Mouse (Mus musculus): ENCODE measurements around the gene Spg11. TPM values are rescaled to one million over a fixed set of nuclear protein-coding genes. Genes with fewer than 3 reads are reported as not detected.
A peak's percentile ranks its signal among the peaks of the same experiment; 100 is the strongest.
"Not testable (repeated sequence)": the region's sequence is repeated elsewhere in the genome, so short reads cannot be mapped to it uniquely, and the experiment has no call there.

Gene Spg11
- polyA plus RNA-seq, 1 experiment = 8.9 TPM

DNA sequence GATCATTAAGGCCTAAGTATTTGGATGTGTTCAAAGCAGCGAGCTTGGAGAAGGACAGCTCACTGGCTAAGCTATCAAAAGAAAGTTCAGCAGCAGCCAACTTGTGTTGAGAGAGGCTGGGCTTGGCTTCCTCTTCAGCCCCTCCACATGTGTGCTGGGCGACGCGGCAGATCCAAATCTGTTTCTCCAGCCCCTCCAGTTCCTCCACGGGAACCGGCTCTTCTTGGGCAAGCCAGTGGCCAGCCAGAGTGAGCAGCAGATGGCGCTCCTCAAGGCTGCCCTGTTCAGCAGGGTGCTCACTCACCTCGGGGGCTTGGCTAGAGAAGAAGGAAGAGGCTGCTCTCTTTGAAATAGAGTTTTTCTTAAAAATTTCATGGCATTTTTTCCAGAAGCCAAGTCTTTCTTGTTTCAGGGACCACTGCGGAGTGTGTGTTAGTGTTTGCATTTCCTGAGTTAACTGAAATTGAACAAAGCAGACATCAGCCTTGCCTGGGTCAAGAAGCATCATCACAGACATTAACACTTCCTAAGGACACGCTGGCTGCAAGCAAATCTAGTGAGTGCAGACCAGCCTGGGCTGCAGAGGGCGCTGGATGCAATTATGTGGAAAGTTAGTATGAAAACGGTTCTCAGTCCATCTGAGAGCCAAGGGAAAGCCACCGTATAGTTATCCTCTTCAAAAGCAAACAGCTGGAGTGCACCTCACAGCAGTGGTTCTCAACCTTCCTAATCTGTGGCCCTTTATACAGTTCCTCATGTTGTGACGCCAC is 52.8 kb downstream of the Spg11 start:
- no peak for DNase-seq (ENCODE audit: low spot score)

GRCm38 (mm10) chr2:122059365-122060115 is 58.6 kb downstream of the Spg11 start:
- DNase-seq (ENCODE audit: low spot score) = no peak

GRCm38 (mm10) chr2:122043926-122044325 is 74.3 kb downstream of the Spg11 start:
- no peak for DNase-seq (ENCODE audit: low spot score)

GRCm38 (mm10) chr2:122036064-122036463 is 82.1 kb downstream of the Spg11 start:
- DNase-seq (ENCODE audit: low spot score) = no peak

- no peak for DNase-seq (ENCODE audit: low spot score)
Observed at GRCm38 (mm10) chr2:122031970-122032369, 86.2 kb downstream of the Spg11 start.

GRCm38 (mm10) chr2:122028756-122029700 is 89.2 kb downstream of the Spg11 start:
- peak; percentile 73 for DNase-seq (ENCODE audit: low spot score)

DNA sequence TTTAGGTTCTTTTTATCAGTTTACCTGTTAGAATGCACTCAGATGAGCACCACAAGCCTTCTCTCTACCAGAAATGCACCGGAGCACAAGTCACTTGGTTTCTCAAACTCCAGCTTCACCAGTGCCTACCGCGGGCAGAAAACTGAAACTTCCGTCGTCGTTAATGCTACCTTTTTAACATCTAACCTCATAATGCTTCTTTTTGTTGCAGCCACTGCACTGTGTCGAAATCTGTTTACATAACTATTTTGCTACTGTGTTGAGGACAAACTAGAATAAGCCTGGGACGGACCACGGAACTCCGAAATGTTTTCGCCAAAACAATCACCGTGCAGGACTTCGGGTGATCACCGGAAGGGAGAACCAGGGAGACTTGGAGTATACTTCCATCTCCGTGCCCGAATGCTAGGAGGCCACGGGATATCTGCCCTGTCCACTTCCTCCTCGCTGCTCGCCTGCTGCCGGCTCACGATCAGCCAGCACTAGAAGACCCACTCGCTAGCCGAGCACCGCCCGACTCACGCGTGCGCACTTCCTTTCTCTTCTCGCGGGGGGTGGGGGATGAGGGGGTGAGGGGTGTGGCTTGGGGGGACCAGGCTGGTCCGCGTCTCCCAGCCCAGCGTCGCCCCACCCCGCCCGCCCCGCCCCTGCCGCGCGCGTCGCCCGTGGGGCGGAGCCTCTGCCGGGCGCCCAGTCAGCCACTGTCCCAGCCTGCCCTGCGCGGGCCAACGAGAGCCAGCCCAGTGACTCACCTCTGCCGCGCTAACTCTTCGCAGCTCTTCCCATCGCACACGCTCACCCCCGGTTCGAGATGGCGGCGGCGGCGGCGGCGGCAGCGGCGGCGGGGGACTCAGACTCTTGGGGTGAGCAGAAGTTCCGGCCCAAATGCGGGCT is 90.1 kb downstream of the Spg11 start, which contains the start of gene Eif3j1:
Gene Eif3j1 (plus strand): TSS at position 685 of the 894 bp plus-strand sequence.
- peak; percentile 81 for DNase-seq (ENCODE audit: low spot score)

DNA sequence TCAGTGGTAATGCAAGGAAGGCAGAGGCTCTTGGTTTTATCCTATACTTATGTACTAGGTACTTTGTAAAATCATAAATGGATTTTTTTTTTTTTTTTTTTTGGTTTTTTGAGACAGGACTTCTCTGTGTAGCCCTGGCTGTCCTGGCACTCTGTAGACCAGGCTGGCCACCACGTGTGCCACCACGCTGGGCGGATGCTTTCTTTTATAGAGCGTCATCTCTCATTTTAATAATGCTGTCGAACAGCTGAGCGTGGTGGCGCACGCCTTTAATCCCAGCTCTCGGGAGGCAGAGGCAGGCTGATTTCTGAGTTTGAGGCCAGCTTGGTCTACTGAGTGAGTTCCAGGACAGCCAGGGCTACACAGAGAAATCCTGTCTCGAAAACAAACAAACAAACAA is 91.1 kb downstream of the Spg11 start:
- not testable (repeated sequence) for DNase-seq (ENCODE audit: low spot score)

- DNase-seq (ENCODE audit: low spot score) = no peak
Observed at GRCm38 (mm10) chr2:122022284-122022683, 95.9 kb downstream of the Spg11 start.

GRCm38 (mm10) chr2:122018705-122019104 is 99.5 kb downstream of the Spg11 start:
- DNase-seq (ENCODE audit: low spot score) = no peak

GRCm38 (mm10) chr2:122011441-122011840 is 106.7 kb downstream of the Spg11 start:
- no peak for DNase-seq (ENCODE audit: low spot score)

- no peak for DNase-seq (ENCODE audit: low spot score)
Observed at GRCm38 (mm10) chr2:122008832-122009231, 109.4 kb downstream of the Spg11 start.

Other genes starting within 250 kb of the Spg11 start
- 12.7 and 14.4 TPM in 2 replicates for gene Ctdspl2, start 162.4 kb downstream of the Spg11 start, polyA plus RNA-seq (2012; rRNA removed)
- gene Mageb3, start 162.3 kb downstream of the Spg11 start, polyA plus RNA-seq (2012; rRNA removed) = not detected in 2 replicates
- gene Eif3j1, start 89.8 kb downstream of the Spg11 start, polyA plus RNA-seq (2012; rRNA removed) = 14.8 and 15.3 TPM in 2 replicates
- gene B2m, start 29.3 kb upstream of the Spg11 start, polyA plus RNA-seq (2012; rRNA removed) = 721 and 902 TPM in 2 replicates
- 0.04 and 0.06 TPM in 2 replicates for gene Trim69, start 42.3 kb upstream of the Spg11 start, polyA plus RNA-seq (2012; rRNA removed)
- gene Patl2, start 67.8 kb upstream of the Spg11 start, polyA plus RNA-seq (2012; rRNA removed) = not detected in 2 replicates
- gene Terb2, start 67.9 kb upstream of the Spg11 start, polyA plus RNA-seq (2012; rRNA removed) = not detected in 2 replicates
- 57.5 and 74.7 TPM in 2 replicates for gene Sord, start 116.4 kb upstream of the Spg11 start, polyA plus RNA-seq (2012; rRNA removed)
- 0.54 and 0.56 TPM in 2 replicates for gene Duox2, start 180.1 kb upstream of the Spg11 start, polyA plus RNA-seq (2012; rRNA removed)
- gene Duoxa2, start 180.5 kb upstream of the Spg11 start, polyA plus RNA-seq (2012; rRNA removed) = 0.34 and 0.50 TPM in 2 replicates
- gene Duoxa1, start 195.3 kb upstream of the Spg11 start, polyA plus RNA-seq (2012; rRNA removed) = 22.8 and 26.6 TPM in 2 replicates
- gene Duox1, start 197.3 kb upstream of the Spg11 start, polyA plus RNA-seq (2012; rRNA removed) = 5.3 and 6.8 TPM in 2 replicates